Mouse (Mus musculus) heart, postnatal 10 days (tissue): ENCODE data around the gene Plxdc1. TPM values are rescaled to one million over a fixed set of nuclear protein-coding genes. Genes with fewer than 3 reads are reported as not detected.
A peak's percentile ranks its signal among the peaks of the same experiment; 100 is the strongest.

Experiments used
- DNase-seq, 2 experiments: peaks; one replicate each; pipeline ENCODE4 v3.0.0; 2021
- intact Hi-C: fragments of 180-260 bp; cut with DNase I; formaldehyde crosslinking; loops from one replicate; pipeline ENCODE4 v1.15.1; 2025
- total RNA-seq, 2 experiments: library from RNA; stranded (reverse); gene quantifications; 2 replicates each; pipeline ENCODE4 v1.2.3; 2021

Plxdc1 gene
- total RNA-seq, 2 experiments from 2014 or later: 4.8 to 6.9 TPM

DNA sequence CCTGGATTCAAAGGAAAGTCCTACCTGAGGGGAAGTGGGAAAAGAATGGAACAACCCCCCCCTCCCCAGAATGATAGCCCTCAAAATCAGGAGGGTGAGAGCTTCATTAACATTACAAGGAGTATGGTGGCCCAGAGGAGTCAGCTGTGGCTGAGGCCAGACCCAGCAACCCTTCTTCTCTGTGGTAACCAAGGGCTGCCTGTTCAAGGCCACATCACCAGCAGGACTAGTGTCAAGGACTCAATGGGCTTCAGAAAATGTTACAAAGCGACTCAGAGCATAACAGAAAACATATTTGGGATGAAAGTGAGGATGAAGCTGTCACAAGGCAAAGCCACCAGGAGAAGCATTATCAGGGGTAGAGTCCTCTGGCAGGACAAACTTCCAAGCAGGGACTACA is 52.7 kb downstream of the Plxdc1 start:
- intact Hi-C loops: no loop called here
- no peak for DNase-seq

DNA sequence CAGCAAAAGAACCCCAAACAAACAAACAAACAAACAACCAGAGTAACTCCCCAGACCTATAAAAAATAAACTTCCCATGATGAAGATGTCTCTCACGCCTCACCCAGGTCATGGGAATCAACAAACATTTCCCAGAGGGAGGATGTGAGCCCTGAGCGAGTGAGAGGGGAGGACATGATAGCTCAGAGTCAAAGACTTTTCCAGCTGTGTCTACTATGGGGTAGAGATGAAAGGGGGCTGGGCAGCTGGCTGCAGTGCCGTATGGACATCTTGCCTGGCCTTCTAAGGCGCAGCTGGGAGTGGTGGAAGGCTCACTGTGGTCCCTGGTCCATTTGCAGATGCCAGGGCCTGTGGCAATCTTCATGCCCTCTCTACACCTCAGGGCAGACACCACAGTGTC is 57.3 kb downstream of the Plxdc1 start:
- intact Hi-C loops: no loop called here
- DNase-seq: no peak

DNA sequence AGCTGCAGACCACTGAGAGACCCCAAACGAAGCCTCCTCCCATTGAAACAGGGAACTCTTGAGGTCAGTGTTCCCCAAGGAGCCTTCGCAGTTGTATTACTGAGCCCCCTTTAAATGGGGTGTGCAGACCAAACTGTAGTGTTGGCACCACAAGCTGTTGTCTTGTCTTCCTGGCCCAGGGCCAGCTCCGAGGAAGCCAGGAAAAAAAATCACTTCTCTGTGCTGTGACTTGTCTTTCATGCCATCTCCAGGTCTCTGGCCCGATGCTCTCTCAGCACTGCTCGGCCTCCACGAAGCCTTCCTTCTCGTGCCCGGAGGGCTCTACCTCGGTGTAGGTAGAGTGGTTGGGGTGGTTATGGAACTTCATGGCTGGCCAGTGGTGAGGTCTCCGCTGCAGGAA is 62.0 kb downstream of the Plxdc1 start:
- intact Hi-C loops: no loop called here
- DNase-seq: no peak

DNA sequence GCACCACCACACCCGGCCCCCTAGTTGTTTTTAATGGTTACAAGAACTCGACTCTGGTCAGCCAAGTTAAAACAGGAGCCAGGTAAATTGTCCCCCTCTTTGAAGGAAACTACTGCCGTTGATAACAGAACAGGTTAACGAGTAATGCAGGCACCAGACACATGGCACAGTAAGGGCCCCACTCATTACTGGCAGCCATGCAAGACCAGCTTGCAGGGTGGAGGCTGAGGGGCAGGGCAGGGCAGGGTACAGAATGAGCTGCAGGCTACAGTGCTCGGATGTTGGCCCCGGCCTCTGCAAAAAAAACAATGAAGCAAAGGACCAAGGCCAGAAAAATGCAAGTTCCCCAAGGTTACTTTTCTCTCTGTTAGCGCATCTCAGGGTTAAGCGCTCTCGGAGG is 62.6 kb downstream of the Plxdc1 start:
- intact Hi-C loops: no loop called here
- DNase-seq: no peak

DNA sequence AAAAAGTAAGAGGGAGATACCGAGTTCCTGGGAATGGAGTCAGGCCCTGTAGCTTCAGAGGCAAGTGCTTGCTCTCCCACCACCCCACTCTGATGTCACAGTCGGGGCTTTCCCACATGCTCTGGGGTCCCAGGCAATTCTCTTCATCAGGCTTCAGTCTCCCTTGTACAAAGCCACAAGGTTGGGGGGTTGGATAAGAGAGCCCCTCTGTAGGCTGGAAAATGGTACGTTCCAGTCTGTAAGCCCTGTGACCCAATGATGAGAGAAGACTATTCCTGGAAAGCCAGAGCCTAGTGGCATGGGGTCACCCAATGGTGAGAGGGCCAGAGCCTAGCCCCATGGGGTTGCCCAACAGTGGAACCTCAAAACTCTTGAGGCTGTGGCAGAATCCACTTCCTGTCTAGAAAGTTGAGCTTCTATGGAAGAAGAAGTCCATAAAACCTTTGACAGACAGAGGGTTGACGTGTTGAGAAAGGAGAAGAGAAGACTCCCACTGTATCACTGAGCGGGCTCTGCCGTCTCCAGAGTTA is 70.2 kb downstream of the Plxdc1 start:
- DNase-seq: no peak
- intact Hi-C loops: no loop called here

DNA sequence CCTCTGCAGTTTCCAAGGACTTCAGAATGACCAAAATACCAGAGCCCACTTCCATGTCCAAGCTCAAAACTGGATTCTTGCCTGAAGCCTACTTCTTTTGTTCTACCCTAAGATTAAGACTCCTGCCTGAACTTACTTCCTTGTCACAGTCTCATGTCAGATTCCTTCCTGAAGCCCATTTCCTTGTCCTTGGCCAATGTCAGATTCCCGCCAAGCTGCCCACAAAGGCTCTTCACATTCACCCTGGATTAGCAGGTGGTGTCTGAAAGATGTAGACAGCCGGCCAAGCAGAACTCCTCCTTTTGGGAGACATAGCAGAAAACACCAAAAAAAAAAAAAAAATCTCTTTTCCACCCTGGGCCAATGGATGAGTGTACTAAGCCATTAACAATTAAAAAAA is 70.8 kb downstream of the Plxdc1 start:
- intact Hi-C loops: no loop called here
- no peak for DNase-seq

DNA sequence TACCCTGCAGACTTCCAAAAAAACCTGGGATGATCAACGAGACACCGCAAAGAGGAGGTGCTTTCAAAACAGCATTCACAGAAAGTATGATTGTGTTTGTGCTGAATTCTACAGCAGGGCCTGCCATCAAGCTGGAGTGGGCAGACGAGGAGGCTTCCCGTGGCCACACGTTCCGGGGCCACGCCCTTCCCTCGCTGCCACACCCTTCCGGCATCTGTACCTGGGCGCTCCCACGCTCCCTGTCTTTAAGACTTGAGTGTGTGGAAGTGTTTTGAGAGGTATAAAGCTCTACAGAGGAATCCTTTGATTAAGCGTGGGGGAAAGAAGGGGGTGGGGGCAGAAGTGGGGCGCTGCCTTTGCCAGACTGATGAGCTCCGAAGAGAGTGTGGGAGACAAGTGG is 73.1 kb downstream of the Plxdc1 start:
- DNase-seq: no peak
- intact Hi-C loops: no loop called here

DNA sequence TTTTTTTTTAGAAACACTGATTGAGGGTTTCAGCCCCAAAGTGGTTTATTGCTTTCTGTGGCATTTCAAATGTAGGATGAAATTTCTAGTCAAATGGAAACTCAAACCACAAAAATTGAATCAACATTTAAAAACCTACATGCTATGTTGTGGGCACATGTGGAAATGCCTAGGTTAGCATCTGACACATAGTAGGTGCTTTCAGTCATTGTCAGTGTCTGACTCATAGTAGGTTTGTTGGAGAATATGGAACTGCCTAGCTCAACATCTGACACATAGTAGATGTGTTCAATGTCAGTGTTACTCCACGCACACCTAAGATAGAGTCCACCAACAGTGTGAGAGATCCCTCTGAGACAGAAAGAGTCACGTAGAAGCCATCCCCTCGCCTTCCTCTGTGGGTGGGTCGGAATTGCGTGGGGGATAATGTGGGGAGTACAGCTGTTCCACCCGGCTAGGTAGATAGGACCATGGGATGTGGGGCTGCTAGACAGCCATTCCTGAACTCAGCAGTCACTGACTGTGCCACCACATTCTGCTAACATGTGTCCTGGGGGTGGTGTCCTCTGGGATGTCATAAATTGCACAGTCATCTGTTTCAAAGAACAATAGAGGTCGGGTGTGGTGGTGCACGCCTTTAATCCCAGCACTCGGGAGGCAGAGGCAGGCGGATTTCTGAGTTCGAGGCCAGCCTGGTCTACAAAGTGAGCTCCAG is 77.5 kb downstream of the Plxdc1 start:
- intact Hi-C loops: no loop called here
- DNase-seq: no peak

DNA sequence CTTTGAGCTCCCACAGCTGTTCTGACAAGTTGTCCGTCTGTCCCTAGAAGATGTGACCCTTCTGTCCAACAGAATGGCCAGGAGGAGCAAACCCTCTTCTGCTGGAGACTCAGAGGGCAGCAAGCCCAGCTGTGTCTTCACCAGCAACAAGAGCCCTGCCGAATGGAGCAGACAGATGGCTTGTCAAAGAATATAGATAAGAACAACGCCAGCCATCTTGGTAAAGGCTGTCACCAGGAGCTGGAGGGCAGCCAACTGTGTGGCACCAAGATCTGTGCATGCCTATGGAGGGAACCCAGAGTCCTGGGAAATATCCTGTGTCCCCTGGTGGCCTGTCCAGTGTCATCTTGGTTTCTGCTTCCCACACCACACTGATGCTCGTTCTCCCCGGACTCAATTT is 78.3 kb downstream of the Plxdc1 start:
- intact Hi-C loops: no loop called here
- no peak for DNase-seq

DNA sequence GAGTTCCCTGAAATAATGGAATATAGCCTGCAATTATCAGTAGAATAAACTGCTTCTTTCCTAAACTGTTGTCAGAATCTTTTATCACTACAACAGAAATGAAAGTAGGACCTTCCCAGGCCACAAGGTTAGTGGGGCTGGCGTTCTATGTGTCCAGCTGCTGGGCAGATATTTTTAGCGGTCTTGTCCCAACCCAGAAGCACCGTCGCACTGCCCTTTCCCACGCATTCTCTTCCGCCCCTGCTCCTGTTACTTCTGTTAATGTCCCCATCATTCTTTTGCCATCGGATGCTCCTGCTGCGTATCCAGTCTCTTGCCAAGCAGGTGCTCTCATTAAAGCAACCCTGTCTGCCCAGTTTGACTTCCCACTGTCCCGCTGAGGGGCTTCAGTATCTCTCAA is 79.3 kb downstream of the Plxdc1 start:
- DNase-seq: no peak
- intact Hi-C loops: no loop called here

DNA sequence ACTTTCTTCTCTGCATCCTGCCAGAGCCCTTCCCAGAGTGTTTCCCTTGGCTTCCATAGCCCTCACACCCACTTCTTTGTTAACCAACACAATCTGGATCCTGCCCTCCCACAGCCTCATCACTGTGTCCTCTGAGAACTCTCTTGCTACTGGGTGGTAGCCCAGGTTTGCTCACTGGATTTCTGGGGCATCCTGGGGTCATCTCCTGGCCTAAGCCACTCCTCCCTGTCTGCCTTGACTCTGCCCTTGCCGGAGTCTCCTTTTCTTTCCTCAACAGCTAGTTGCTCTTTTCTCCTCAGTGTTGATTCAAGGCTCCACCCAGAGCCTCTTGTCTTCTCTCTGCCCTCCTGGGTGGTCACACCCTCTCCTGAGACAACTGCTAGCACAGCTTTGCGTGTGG is 80.3 kb downstream of the Plxdc1 start:
- no peak for DNase-seq
- intact Hi-C loops: no loop called here

DNA sequence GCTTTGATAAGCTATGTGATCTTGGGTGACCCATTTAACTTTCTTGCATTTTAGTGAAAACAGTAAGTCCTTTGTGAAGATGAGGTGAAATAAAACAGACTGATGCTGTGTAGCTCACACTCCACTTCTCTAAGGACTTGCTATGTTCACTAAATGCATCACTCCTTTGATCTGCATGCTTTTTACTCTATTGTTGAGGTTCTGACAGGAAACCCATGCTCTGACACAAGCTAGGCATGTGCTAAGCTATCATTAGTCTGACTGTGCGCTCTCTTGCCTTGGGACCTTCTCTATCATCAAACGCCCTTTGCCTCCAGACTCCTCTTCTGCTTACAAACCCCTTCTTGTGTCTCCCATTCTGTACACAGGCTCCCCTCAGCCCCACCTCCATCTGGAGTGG is 80.7 kb downstream of the Plxdc1 start:
- intact Hi-C loops: no loop called here
- no peak for DNase-seq

DNA sequence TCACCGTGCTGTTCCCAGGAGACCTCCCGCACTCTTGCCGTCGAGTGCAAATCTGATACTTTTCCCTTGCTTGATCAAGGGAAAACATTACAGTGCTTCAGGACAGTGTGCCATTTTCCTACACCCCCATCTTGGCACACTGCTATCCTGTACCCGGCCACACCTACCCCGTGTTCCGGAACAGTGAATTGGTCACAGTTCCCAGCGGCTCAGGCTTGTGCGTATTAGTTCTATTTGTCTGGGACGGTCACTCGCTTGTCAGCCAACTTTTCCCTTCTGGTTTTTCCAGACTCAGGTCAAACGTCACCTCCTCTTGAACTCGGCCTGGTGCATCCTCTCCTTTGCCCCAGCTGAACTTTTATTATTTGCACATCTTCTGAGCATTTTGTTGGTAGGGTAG is 81.4 kb downstream of the Plxdc1 start:
- intact Hi-C loops: no loop called here
- no peak for DNase-seq

DNA sequence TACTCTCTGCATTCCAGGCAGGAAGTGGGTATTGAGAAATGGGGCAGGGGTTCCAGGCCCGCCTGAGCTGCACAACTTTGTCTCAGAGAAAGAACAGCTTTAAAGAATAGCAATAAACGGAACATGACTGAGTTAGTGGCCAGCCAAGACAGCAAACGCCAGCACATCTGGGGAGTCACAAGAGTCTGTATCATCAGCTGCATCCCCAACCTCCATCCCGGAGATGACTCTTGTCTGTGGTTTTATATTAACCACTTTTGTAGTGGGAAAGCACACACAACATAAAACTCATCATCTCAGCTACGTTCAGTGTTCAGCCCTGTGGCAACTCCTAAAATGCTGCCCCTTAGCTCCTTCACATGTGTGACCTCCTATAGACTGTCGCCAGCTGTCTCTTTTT is 84.4 kb downstream of the Plxdc1 start:
- DNase-seq: no peak
- intact Hi-C loops: loop anchor here (2.0 kb wide), 1 partner anchor 173 kb away; no protein-coding TSS in a partner anchor

DNA sequence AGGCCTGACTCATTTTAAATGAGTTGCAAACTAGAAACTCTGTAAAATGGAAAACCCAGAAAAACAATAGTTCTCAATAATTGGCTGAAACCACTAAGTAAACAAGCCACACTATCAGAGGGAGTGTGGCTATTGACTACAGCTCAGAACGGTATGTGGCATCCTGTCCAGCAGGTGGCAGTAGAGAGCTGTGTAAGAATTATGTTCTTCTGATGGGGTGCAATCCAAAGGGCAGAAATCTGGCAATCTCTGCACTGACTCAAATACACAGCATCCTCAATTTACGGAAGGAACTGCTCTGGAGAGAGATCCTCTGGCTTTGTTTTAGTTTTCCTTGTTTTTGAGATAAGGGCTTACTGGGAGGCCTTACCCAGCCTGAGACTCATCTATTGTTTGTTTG is 86.4 kb downstream of the Plxdc1 start:
- DNase-seq: peak; percentile 91 to 96
- intact Hi-C loops: loop anchor here (1.0 to 2.0 kb wide), 2 partner anchors 87 to 175 kb away; no protein-coding TSS in a partner anchor

DNA sequence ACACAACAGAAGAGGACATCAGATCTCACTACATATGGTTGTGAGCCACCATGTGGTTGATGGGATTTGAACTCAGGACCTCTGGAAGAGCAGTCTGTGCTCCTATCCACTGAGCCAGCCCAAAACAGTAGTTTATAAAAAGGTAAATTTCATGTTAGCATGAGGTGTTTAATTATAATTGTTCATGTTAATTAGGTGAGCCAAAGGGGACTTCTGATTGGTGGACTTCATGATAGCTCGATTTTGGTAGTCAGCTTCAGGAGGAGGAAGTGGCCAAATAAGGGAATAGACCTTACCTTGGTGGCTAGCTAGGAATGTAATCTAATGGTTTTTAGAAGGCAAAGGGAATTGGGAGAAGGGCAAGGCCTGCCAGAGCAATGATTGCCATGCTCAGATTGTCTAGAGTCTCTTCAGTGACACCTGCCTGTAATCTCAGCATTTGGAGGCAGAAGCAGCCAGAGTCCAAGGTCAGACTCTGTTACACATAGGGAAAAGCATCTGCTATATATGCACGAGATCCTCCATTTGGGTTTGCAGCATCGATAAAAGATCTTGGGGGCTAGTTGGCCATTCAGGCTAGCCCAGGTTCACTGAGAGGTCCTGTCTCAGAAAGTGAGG is 88.6 kb downstream of the Plxdc1 start:
- DNase-seq: no peak
- intact Hi-C loops: no loop called here

DNA sequence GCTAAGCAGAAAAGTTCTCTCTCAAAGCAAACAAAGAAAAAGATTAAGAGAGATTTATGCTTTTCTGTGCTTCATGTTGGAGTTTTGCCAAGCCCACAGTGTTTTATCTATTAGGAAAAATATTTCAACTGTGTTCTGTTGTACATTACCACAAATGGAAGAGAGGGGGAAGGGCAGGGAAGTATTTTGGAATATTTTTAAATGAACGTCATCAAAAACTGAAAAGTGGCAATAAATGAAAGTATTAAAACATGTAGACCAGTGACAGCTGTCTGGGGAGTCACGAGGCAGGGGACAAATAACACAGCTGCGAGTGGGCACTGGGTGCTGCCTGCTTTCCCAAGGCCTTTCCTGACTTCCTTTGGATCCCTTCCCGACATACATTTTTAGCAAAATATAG is 89.6 kb downstream of the Plxdc1 start:
- intact Hi-C loops: no loop called here
- DNase-seq: no peak

DNA sequence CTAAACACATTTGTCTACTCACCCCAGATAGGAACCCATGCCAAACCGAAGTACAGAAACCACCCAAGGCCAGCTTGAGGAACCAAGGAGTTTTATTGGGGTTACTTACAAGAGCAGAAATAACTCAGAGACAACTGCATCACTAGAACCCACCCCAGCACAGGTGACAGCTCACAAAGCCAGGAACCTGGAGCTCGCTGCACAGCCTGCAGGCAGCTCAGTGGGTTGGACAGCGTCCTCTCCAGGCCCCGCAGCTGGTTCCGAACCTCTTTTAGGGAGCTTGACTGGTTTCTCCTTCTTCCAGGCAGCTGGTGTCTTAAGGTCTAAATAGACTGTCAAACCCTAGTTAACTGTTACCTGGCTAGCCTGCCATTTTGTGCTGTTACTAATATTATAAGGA is 94.4 kb downstream of the Plxdc1 start:
- intact Hi-C loops: no loop called here
- DNase-seq: no peak

DNA sequence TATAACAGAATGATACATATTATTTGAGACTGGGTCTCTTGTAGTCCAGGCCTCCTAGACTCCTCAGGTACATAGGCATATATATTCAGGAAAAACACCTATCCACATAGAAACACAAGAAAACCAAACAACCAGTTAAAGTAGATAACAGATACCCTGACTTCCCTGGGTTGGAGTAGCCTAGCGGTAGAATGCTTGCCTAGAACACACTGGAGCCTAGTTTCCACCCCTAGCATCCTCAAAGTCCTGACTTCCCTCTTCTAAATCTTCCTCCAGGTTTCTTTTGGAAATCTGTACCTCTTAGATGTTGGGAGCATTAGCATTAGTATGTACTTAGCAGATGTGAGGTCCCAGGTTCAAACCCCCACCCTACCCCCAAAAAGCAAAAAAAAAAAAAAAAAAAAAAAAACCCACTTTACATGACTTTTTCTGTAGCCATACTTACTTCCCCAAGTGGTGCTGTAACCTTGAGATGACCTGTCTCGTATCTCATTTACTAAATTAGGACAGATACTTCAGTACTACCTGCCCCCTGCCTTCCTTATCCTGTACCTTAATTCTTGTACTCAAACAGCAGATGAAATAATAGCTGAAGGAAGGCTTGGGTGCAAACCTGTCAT is 100.8 kb downstream of the Plxdc1 start:
- intact Hi-C loops: loop anchor here (2.0 kb wide), 1 partner anchor 87 kb away; the partner anchor contains the start of gene Lasp1
- no peak for DNase-seq

DNA sequence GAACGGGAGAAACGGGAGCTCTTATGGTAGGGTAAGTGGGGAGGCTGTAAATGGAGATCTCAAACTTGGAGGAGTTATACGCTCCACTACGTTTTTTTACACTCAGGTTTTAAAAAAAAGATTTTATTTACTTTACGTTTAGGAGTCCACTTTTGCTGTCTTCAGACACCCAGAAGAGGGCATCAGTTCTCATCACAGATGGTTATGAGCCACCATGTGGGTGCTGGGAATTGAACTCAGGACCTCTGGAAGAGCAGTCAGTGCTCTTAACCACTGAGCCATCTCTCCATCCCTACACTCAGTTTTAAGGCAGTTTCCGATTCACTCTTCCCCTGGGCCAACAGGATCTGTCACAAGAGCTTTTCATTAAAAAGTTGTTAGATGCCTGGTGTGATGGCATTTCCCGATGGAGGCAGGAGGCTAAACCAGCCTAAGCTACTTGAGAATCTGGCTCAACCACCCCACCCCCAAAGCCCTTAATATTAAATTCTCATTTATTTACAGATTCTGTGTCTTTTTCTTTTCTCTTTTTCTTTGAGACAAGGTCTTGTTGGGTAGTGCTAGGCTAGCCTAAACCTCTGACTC is 101.6 kb downstream of the Plxdc1 start:
- intact Hi-C loops: loop anchor here (2.0 to 5.0 kb wide), 3 partner anchors 42 to 182 kb away; partner anchors contain the start of genes B230217C12Rik, Lasp1, Pcgf2 and Psmb3

DNA sequence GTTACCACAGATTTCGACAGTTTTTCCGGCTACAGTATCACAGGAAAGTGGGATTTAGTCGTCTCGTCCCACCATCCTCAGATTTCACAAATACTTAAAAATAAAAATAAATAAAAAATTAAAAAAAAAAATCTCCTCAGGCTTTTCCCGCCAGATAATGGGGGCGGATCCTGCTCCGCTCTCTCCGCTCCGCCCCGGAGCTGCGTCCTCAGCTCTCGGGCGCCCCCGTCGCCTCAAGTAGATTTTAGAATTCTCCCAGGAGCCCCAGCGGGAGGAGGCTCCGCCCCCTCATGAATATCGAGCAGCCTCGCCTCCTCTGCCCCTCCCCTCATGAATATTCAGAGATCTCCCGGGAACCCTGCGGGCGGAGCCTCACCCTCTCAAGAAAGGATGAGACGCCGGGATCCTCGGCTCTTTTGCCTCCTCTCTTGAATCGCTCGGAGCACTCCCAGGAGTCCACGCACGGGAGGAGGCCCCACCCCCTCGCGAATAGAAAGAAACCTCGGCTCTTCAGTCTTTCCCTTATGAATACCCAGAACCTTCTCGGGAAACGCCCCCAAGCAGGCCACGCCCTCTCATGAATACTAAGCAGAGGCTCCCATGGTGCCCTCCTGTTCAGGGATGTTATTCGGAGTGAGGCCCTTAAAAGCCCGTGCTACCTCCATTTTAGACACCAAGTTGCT is 102.2 kb downstream of the Plxdc1 start, which contains the start of gene Fbxo47:
Gene Fbxo47 (minus strand): TSS at position 237 of the 683 bp plus-strand sequence.
- intact Hi-C loops: loop anchor here (2.0 to 5.0 kb wide), 3 partner anchors 42 to 182 kb away; partner anchors contain the start of genes B230217C12Rik, Lasp1, Pcgf2 and Psmb3
- DNase-seq: peak; percentile 98

More for the DNA sequence above, 101.6 kb downstream of the Plxdc1 start:
- no peak for DNase-seq
